Mouse (Mus musculus) CH12.LX (cell line): ENCODE measurements at regions not wholly inside any gene's neighbourhood (a gene's known extent, or its start where the extent isn't known, plus 50 kb on each side); places are given as distances from the start of the nearest gene placed in this dataset.

Experiments
- DNase-seq: peaks from one replicate; pipeline ENCODE4 v3.0.0-alpha.2; 2013; ENCODE audit errors: extremely low read depth
- H3K27ac ChIP-seq: 2 replicates; pipeline ENCODE4 v1.5.1; 2012; ENCODE audit warnings: low read depth, mild to moderate bottlenecking, control low read depth, moderate library complexity; ENCODE audit not compliant: insufficient read depth
- H3K27me3 ChIP-seq: replicated peaks from 2 replicates; pipeline ENCODE3; 2012; ENCODE audit warnings: inconsistent platforms
- H3K36me3 ChIP-seq, 2 experiments: replicated peaks in 1 of 2; 2 replicates each; pipeline versions ENCODE3 to v1.6.1; 2012; ENCODE audit warnings: inconsistent platforms in 1 of 2, low read length in 1 of 2, mild to moderate bottlenecking in 1 of 2, mixed read lengths in 1 of 2, moderate library complexity in 1 of 2; ENCODE audit not compliant: control insufficient read depth in 1 of 2, insufficient read depth in 1 of 2
- H3K4me1 ChIP-seq, 2 experiments: 2 replicates each; pipeline ENCODE4 v1.6.1; 2012; ENCODE audit warnings: inconsistent platforms in 1 of 2, moderate library complexity in 1 of 2; ENCODE audit not compliant: insufficient read depth in 2 of 2, control insufficient read depth in 1 of 2
- H3K4me2 ChIP-seq: 2 replicates; pipeline ENCODE4 v1.6.1; 2012; ENCODE audit warnings: low read depth, mild to moderate bottlenecking, control low read depth; ENCODE audit not compliant: poor library complexity, insufficient read depth, severe bottlenecking
- H3K4me3 ChIP-seq, 3 experiments: fragments of 150-350 bp in 1 of 3; sonication (generic) in 1 of 3; replicated peaks in 1 of 3; 2 replicates each; pipeline versions ENCODE3 to v1.5.1; 2011 to 2012; ENCODE audit warnings: low read depth in 2 of 3, low read length in 2 of 3, mild to moderate bottlenecking in 2 of 3, moderate library complexity in 2 of 3, control low read depth in 1 of 3, improper control_type of control experiment in 1 of 3, inconsistent platforms in 1 of 3, mixed read lengths in 1 of 3; ENCODE audit not compliant: poor library complexity in 1 of 3
- H3K79me2 ChIP-seq: replicated peaks from 2 replicates; pipeline ENCODE4 v1.6.1; 2012; ENCODE audit warnings: mild to moderate bottlenecking, moderate library complexity; ENCODE audit not compliant: control insufficient read depth, poor library complexity, insufficient read depth, severe bottlenecking; ENCODE audit errors: extremely low read depth
- H3K9ac ChIP-seq: 2 replicates; pipeline ENCODE4 v1.6.1; 2012; ENCODE audit warnings: low read depth, mild to moderate bottlenecking, control low read depth, moderate library complexity; ENCODE audit not compliant: insufficient read depth
- H3K9me3 ChIP-seq: replicated peaks from 2 replicates; pipeline ENCODE3; 2012; ENCODE audit warnings: low read length, inconsistent platforms, mixed read lengths
- CTCF ChIP-seq, 2 experiments: IDR thresholded peaks in 1 of 2; conservative IDR thresholded peaks in 1 of 2; 2 replicates each; pipeline ENCODE4 v1.5.1; 2011 to 2012; ENCODE audit warnings: low read depth in 2 of 2, low read length in 2 of 2, improper control_type of control experiment in 1 of 2, inconsistent platforms in 1 of 2, mild to moderate bottlenecking in 1 of 2, moderate library complexity in 1 of 2
- EP300 ChIP-seq: IDR thresholded peaks from 2 replicates; pipeline ENCODE4 v1.6.1; 2011; ENCODE audit warnings: low read length, improper control_type of control experiment
- JUN ChIP-seq: IDR thresholded peaks from 2 replicates; pipeline ENCODE4 v1.6.1; 2011; ENCODE audit warnings: low read depth, mild to moderate bottlenecking, low read length, improper control_type of control experiment, moderate library complexity; ENCODE audit not compliant: insufficient read depth
- JUND ChIP-seq: conservative IDR thresholded peaks from 2 replicates; pipeline ENCODE4 v1.6.1; 2011; ENCODE audit warnings: low read depth, low read length, improper control_type of control experiment
- MAZ ChIP-seq: IDR thresholded peaks from 2 replicates; pipeline ENCODE4 v1.6.1; 2012; ENCODE audit warnings: low read depth, mild to moderate bottlenecking, inconsistent platforms, low read length, improper control_type of control experiment, moderate library complexity
- MEF2A ChIP-seq: IDR thresholded peaks from 2 replicates; pipeline ENCODE4 v1.6.1; 2014; ENCODE audit warnings: low read depth, mild to moderate bottlenecking, inconsistent platforms, low read length, improper control_type of control experiment, borderline replicate concordance
- MXI1 ChIP-seq: IDR thresholded peaks from 2 replicates; pipeline ENCODE4 v1.6.1; 2011; ENCODE audit warnings: mild to moderate bottlenecking, low read depth, low read length, improper control_type of control experiment
- NRF1 ChIP-seq: IDR thresholded peaks from 2 replicates; pipeline ENCODE4 v1.6.1; 2014; ENCODE audit warnings: low read depth, mild to moderate bottlenecking, inconsistent platforms, low read length, improper control_type of control experiment, moderate library complexity
- POLR2A ChIP-seq: IDR thresholded peaks from 2 replicates; pipeline ENCODE4 v1.6.1; 2011; ENCODE audit warnings: low read depth, mild to moderate bottlenecking, improper control_type of control experiment, low read length
- SIN3A ChIP-seq: IDR thresholded peaks from 2 replicates; pipeline ENCODE4 v1.6.1; 2012; ENCODE audit warnings: low read length, improper control_type of control experiment, inconsistent platforms
- TBP ChIP-seq: conservative IDR thresholded peaks from 2 replicates; pipeline ENCODE4 v1.6.1; 2011; ENCODE audit warnings: low read depth, low read length, improper control_type of control experiment
- USF1 ChIP-seq: IDR thresholded peaks from 2 replicates; pipeline ENCODE4 v1.6.1; 2014; ENCODE audit warnings: low read depth, mild to moderate bottlenecking, inconsistent platforms, low read length, improper control_type of control experiment
- USF2 ChIP-seq: conservative IDR thresholded peaks from 2 replicates; pipeline ENCODE4 v1.6.1; 2011; ENCODE audit warnings: low read depth, low read length, improper control_type of control experiment
- ZKSCAN1 ChIP-seq: IDR thresholded peaks from 2 replicates; pipeline ENCODE4 v1.6.1; 2012; ENCODE audit warnings: low read depth, inconsistent platforms, low read length, improper control_type of control experiment, borderline replicate concordance
- ZNF384 ChIP-seq: IDR thresholded peaks from 2 replicates; pipeline ENCODE4 v1.6.1; 2012; ENCODE audit warnings: low read depth, low read length, improper control_type of control experiment, inconsistent platforms
- dilution Hi-C: fragments of 300-500 bp; cut with MboI; formaldehyde crosslinking; loops from 2 replicates; pipeline ENCODE4 v1.14.3; 2020; ENCODE audit warnings: low sequenced_read_pairs; ENCODE audit not compliant: extremely low pct_unique_long_range_greater_than_20kb, extremely low pct_ligation_motif_present
- in situ Hi-C: fragments of 300-500 bp; cut with MboI; formaldehyde crosslinking; loops from 3 replicates; pipeline ENCODE4 v1.14.3; 2019; ENCODE audit warnings: low sequenced_read_pairs, low pct_ligation_motif_present, low pct_unique_long_range_greater_than_20kb, mixed read lengths

- H3K27ac ChIP-seq, result no peak overlapping the region
- H3K4me1 ChIP-seq, result no peaks in the 10 kb centered on the region
- no peak overlapping the region for H3K9ac ChIP-seq
- no peaks in the 10 kb centered on the region for H3K36me3 ChIP-seq
- H3K9me3 ChIP-seq, result no peaks in the 10 kb centered on the region
- no peak overlapping the region for H3K4me3 ChIP-seq
- no peak for DNase-seq
- H3K4me2 ChIP-seq, result no peak overlapping the region
- in situ Hi-C loops, result no loop called here
- H3K79me2 ChIP-seq, result no peaks in the 10 kb centered on the region
- TF ChIP-seq JUN, result no peak
- no peak for TF ChIP-seq POLR2A
- TF ChIP-seq ZNF384, result no peak
- TF ChIP-seq MAZ, result no peak
- no peak for TF ChIP-seq EP300
- TF ChIP-seq CTCF (conservative IDR thresholded peaks at IDR 0.05 in 1 of 2, IDR thresholded peaks at IDR 0.05 in 1 of 2; ENCODE audit: low read depth in 2 of 2, low read length in 2 of 2), result no peak
- no peak for TF ChIP-seq USF2
- dilution Hi-C loops, result no loop called here
- no peaks in the 10 kb centered on the region for H3K27me3 ChIP-seq
Observed at GRCm38 (mm10) chr4:4211892-4212291, 134.6 kb upstream of the Sdr16c6 start.

DNA sequence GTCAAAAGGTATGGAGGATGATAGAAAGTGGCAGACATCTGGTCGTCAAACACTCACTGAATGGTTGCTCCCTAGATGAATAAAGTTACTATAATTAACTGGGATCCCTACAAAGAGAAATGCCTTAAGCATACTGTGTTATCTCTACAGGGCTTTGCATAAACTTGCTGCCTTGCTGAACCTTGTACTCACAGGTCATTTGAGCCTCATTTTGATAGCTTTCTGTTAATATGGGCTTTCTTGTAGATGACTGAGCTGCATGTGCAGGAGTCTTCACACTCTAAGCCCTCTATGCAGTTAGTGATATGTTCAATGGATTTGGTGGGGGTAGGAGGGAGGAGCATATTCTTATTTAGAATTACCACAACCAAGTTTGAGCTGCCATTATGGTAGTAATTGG is 127.8 kb upstream of the Sdr16c6 start:
- DNase-seq, result no peak
- H3K27me3 ChIP-seq, result no peaks in the 10 kb centered on the region
- H3K79me2 ChIP-seq, result no peaks in the 10 kb centered on the region
- in situ Hi-C loops (no loop called here), dilution Hi-C loops (no loop called here)
- H3K27ac ChIP-seq, result no peak overlapping the region
- H3K36me3 ChIP-seq, result no peaks in the 10 kb centered on the region
- H3K4me1 ChIP-seq, result no peaks in the 10 kb centered on the region
- no peak overlapping the region for H3K9ac ChIP-seq
- TF ChIP-seq USF1 (no peak), MEF2A (no peak), NRF1 (no peak), USF2 (no peak), SIN3A (no peak), TBP (no peak)
- no peaks in the 10 kb centered on the region for H3K9me3 ChIP-seq
- H3K4me3 ChIP-seq, result no peak overlapping the region
- H3K4me2 ChIP-seq, result no peak overlapping the region

DNA sequence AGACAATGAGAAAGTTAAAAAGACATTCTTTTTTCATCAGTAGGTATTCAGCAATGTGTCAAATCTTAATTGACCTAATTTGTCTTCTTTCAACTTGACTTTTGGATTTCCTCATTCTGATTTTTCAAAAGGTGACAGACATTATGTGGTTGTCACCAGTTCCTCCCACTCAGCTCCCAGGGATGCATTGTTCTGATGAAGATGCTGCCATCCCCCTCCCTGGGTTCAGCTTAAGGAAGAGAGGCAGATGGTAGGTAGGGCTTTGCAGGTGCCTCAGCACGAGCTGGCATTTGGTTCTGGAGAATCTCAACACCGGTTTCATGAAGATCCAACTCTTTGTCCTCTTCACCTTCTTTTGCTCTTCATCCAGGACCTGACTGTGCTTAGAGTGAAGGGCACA is 122.0 kb upstream of the Sdr16c6 start:
- Histone ChIP-seq H3K4me2 (no peak overlapping the region), H3K27me3 (no peaks in the 10 kb centered on the region), H3K9ac (no peak overlapping the region), H3K9me3 (no peaks in the 10 kb centered on the region), H3K27ac (no peak overlapping the region), H3K4me3 (no peak overlapping the region), H3K79me2 (no peaks in the 10 kb centered on the region), H3K36me3 (no peaks in the 10 kb centered on the region), H3K4me1 (no peaks in the 10 kb centered on the region)
- dilution Hi-C loops, result no loop called here
- no peak for TF ChIP-seq NRF1
- no peak for TF ChIP-seq MXI1
- TF ChIP-seq CTCF (conservative IDR thresholded peaks at IDR 0.05 in 1 of 2, IDR thresholded peaks at IDR 0.05 in 1 of 2; ENCODE audit: low read depth in 2 of 2, low read length in 2 of 2), result no peak
- no peak for TF ChIP-seq POLR2A
- TF ChIP-seq ZKSCAN1, result no peak
- no peak for TF ChIP-seq USF1
- TF ChIP-seq JUND, result no peak
- in situ Hi-C loops, result no loop called here
- DNase-seq, result no peak
